Mouse (Mus musculus) embryonic facial prominence, embryonic 13.5 days (tissue): ENCODE data around the gene Sppl3. TPM values are rescaled to one million over a fixed set of nuclear protein-coding genes. Genes with fewer than 3 reads are reported as not detected.

ENCODE experiments used
- ATAC-seq: fragments of 200-750 bp; cut with Nextera tagmentation; 2 replicates; pipeline ENCODE4 v1.8.0; 2017; ENCODE audit warnings: low read depth; ENCODE audit not compliant: insufficient number of reproducible peaks, insufficient read depth, low FRiP score, low TSS enrichment
- H3K27ac ChIP-seq: fragments of 300-500 bp; sonication (generic); 2 replicates; pipeline ENCODE4 v1.5.1; 2015; ENCODE audit warnings: moderate library complexity, mild to moderate bottlenecking, inconsistent platforms
- H3K27me3 ChIP-seq: fragments of 300-500 bp; sonication (generic); 2 replicates; pipeline ENCODE4 v1.6.1; 2015; ENCODE audit warnings: mild to moderate bottlenecking, inconsistent platforms
- H3K36me3 ChIP-seq: fragments of 300-500 bp; sonication (generic); 2 replicates; pipeline ENCODE4 v1.6.1; 2015; ENCODE audit warnings: mild to moderate bottlenecking, inconsistent platforms
- H3K4me1 ChIP-seq: fragments of 300-500 bp; sonication (generic); 2 replicates; pipeline ENCODE4 v1.6.1; 2015; ENCODE audit warnings: inconsistent platforms
- H3K4me2 ChIP-seq: fragments of 300-500 bp; sonication (generic); 2 replicates; pipeline ENCODE4 v1.6.1; 2015; ENCODE audit warnings: moderate library complexity, mild to moderate bottlenecking, inconsistent platforms
- H3K4me3 ChIP-seq: fragments of 300-500 bp; sonication (generic); 2 replicates; pipeline ENCODE4 v1.5.1; 2015; ENCODE audit warnings: mild to moderate bottlenecking, inconsistent platforms
- H3K9ac ChIP-seq: fragments of 300-500 bp; sonication (generic); 2 replicates; pipeline ENCODE4 v1.6.1; 2015; ENCODE audit warnings: mild to moderate bottlenecking, inconsistent platforms
- H3K9me3 ChIP-seq: fragments of 300-500 bp; sonication (generic); 2 replicates; pipeline ENCODE4 v1.6.1; 2016; ENCODE audit warnings: inconsistent platforms
- WGBS: fragments of 180-500 bp; shearing (Covaris S2); methylation state at CpG from one replicate; pipeline ENCODE4 v1.1.7; 2015; ENCODE audit warnings: mixed read lengths; 5-methylcytosine and 5-hydroxymethylcytosine counted together
- polyA plus RNA-seq: library from polyadenylated mRNA; unstranded; fragments of >200 nt; fragmentation: Nextera tagmentation; extraction: Ambion mirVana; gene quantifications from 2 replicates; pipeline ENCODE4 v1.2.1, GENCODE M21; 2015

The Sppl3 gene
- polyA plus RNA-seq, 1 experiment from 2014 or later: 18.2 TPM

DNA sequence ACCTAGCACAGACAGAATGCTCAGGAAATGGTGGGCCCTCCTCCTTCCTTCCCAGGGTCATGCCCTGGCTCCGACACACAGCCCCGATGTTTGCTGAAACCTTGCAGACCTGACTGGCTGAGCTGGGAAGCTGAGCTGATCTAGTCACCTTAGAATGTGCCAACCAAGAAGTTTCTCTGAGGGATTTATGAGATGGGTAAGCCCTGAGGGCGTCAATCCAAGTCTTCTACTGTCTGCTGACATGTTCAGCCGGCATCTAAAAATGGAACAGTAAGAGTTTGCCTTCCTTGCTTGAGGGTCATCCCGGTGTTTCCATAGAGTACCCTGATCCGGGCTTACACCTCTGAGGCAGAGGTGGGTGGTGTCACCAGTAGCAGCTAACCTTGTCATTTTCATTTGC, 8.2 kb upstream of the Sppl3 start:
- Histone ChIP-seq H3K4me3 (no peak overlapping the region), H3K4me1 (peaks cover 14% of the 10 kb centered on the region), H3K36me3 (no peaks in the 10 kb centered on the region), H3K4me2 (no peak overlapping the region), H3K27ac (no peak overlapping the region), H3K9ac (no peak overlapping the region), H3K27me3 (no peaks in the 10 kb centered on the region), H3K9me3 (no peaks in the 10 kb centered on the region)
- no peak for ATAC-seq
- 68% methylated on average over 6 of the region's 6 CpGs for whole genome bisulfite sequencing

- peaks cover 17% of the 10 kb centered on the region for H3K4me1 ChIP-seq
- no peak overlapping the region for H3K27ac ChIP-seq
- no peaks in the 10 kb centered on the region for H3K36me3 ChIP-seq
- H3K9me3 ChIP-seq: no peaks in the 10 kb centered on the region
- no peak for ATAC-seq
- 78% methylated on average over 13 of the region's 13 CpGs for WGBS
- H3K9ac ChIP-seq: no peak overlapping the region
- no peak overlapping the region for H3K4me2 ChIP-seq
- no peak overlapping the region for H3K4me3 ChIP-seq
- no peaks in the 10 kb centered on the region for H3K27me3 ChIP-seq
Measured at GRCm38 (mm10) chr5:115003224-115003873, 7.6 kb upstream of the Sppl3 start.

GRCm38 (mm10) chr5:115007768-115008167, 3.2 kb upstream of the Sppl3 start:
- Histone ChIP-seq H3K27ac (peak overlapping the region; percentile 60; the same call in 1 of the 2 replicates), H3K4me3 (no peak overlapping the region), H3K36me3 (no peaks in the 10 kb centered on the region), H3K9me3 (no peaks in the 10 kb centered on the region), H3K9ac (0 out of 2 replicates have a peak overlapping the region, but pooled peaks have one; percentile 6), H3K4me2 (no peak overlapping the region), H3K4me1 (peaks cover 23% of the 10 kb centered on the region), H3K27me3 (no peaks in the 10 kb centered on the region)
- WGBS: 73% methylated on average over 5 of the region's 5 CpGs
- no peak for ATAC-seq

- no peak overlapping the region for H3K4me3 ChIP-seq
- no peak overlapping the region for H3K9ac ChIP-seq
- no peak overlapping the region for H3K4me2 ChIP-seq
- H3K9me3 ChIP-seq: no peaks in the 10 kb centered on the region
- H3K4me1 ChIP-seq: peaks cover 29% of the 10 kb centered on the region
- H3K36me3 ChIP-seq: no peaks in the 10 kb centered on the region
- H3K27me3 ChIP-seq: no peaks in the 10 kb centered on the region
- peak overlapping the region; percentile 60; the same call in 1 of the 2 replicates for H3K27ac ChIP-seq
- ATAC-seq: no peak
- WGBS: 81% methylated on average over 7 of the region's 7 CpGs
Measured at GRCm38 (mm10) chr5:115008307-115008706, 2.6 kb upstream of the Sppl3 start.

- Histone ChIP-seq H3K4me1 (peaks cover 34% of the 10 kb centered on the region), H3K4me3 (no peak overlapping the region), H3K9ac (no peak overlapping the region), H3K4me2 (no peak overlapping the region), H3K36me3 (no peaks in the 10 kb centered on the region), H3K9me3 (no peaks in the 10 kb centered on the region), H3K27me3 (no peaks in the 10 kb centered on the region), H3K27ac (no peak overlapping the region)
- 91% methylated on average over 6 of the region's 6 CpGs for WGBS
- ATAC-seq: no peak
Measured at GRCm38 (mm10) chr5:115009143-115009542, 1.8 kb upstream of the Sppl3 start.

DNA sequence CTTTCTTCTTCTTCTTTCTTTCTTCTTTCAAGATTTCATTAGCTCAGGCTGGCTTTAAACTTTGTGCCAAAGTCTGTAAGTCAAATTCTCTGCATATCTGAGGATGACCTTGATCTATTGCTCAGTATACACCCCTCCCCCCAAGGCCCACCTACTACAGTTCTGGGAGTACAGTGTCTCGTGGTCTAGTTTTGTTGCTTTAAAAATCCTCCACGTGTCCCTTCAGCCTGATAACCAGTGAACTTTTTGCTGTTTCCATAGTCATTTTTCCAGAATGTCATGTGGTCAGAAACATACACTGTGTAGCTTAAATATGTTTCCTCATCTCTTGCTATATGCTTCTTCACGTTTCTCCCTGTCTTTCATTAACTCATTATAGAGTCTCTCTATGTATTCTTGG, 976 bp upstream of the Sppl3 start:
- peak overlapping the region; percentile 79 for H3K4me2 ChIP-seq
- H3K9me3 ChIP-seq: no peaks in the 10 kb centered on the region
- no peak overlapping the region for H3K27ac ChIP-seq
- 47% methylated on average over 3 of the region's 3 CpGs for WGBS
- H3K36me3 ChIP-seq: no peaks in the 10 kb centered on the region
- H3K9ac ChIP-seq: peak overlapping the region; percentile 99; the same call in 1 of the 2 replicates
- H3K27me3 ChIP-seq: no peaks in the 10 kb centered on the region
- H3K4me3 ChIP-seq: peak overlapping the region; percentile 99
- ATAC-seq: no peak
- peaks cover 39% of the 10 kb centered on the region for H3K4me1 ChIP-seq

- H3K27me3 ChIP-seq: no peaks in the 10 kb centered on the region
- no peaks in the 10 kb centered on the region for H3K9me3 ChIP-seq
- peak overlapping the region; percentile 90 for H3K4me2 ChIP-seq
- WGBS: under 1% methylated on average over 31 of the region's 57 CpGs
- H3K36me3 ChIP-seq: no peaks in the 10 kb centered on the region
- ATAC-seq: no peak; the same call in 1 of the 2 replicates
- peak overlapping the region; percentile 89 for H3K27ac ChIP-seq
- H3K4me3 ChIP-seq: peak overlapping the region; percentile 99
- peaks cover 45% of the 10 kb centered on the region for H3K4me1 ChIP-seq
- peak overlapping the region; percentile 99 for H3K9ac ChIP-seq
Measured at GRCm38 (mm10) chr5:115011217-115011518, 231 bp downstream of the Sppl3 start.

DNA sequence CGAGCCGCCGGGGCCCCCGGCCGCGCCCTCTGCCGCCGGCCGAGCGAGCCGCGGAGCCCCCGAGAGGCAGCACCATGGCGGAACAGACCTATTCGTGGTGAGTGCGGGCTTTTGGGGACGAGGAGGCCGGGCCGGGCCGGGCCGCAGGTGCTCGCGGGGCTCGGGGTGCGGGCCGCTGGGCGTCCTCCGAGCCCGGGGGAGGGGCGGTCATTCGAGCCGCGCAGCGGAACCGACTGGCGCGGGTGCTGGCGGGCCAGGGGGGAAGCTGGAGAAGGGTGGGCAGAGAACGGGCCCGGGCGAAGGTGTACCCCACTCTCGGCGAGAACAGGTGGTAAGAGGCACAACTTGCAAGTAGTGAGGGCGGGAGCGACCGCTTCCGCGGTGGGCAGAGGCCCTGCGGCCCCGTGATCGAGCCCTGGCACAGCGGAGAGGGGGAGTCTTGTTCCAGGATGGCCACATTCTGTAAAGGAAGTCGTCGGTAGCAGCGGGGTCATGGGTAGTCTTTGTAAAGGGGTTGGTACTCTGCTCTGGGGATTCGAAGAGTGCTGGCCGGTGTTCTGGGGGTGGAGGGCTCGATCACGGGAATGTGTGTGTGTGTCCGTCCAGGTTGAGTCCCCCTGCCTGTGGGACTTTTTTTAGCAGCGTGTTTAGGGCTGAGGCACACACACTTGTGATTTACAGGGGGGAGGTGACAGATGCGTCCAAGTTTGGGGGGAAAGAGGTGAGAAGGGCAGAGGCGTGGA, 753 bp downstream of the Sppl3 start:
- Histone ChIP-seq H3K4me2 (peak overlapping the region; percentile 90), H3K4me1 (peaks cover 44% of the 10 kb centered on the region), H3K9ac (peak overlapping the region; percentile 99), H3K4me3 (peak overlapping the region; percentile 99), H3K9me3 (no peaks in the 10 kb centered on the region), H3K36me3 (no peaks in the 10 kb centered on the region; the same call in 1 of the 2 replicates), H3K27me3 (no peaks in the 10 kb centered on the region), H3K27ac (peak overlapping the region; percentile 89)
- peak; percentile 53 for ATAC-seq
- WGBS: under 1% methylated on average over 61 of the region's 63 CpGs

- H3K27me3 ChIP-seq: no peaks in the 10 kb centered on the region
- no peak for ATAC-seq
- peak overlapping the region; percentile 99; the same call in 1 of the 2 replicates for H3K4me3 ChIP-seq
- 74% methylated on average over 3 of the region's 3 CpGs for WGBS
- H3K4me2 ChIP-seq: peak overlapping the region; percentile 90
- no peak overlapping the region for H3K9ac ChIP-seq
- H3K4me1 ChIP-seq: peaks cover 35% of the 10 kb centered on the region
- H3K27ac ChIP-seq: no peak overlapping the region
- no peaks in the 10 kb centered on the region; the same call in 1 of the 2 replicates for H3K36me3 ChIP-seq
- no peaks in the 10 kb centered on the region for H3K9me3 ChIP-seq
Measured at GRCm38 (mm10) chr5:115013436-115013835, 2.5 kb downstream of the Sppl3 start.

GRCm38 (mm10) chr5:115014570-115014969, 3.6 kb downstream of the Sppl3 start:
- Histone ChIP-seq H3K9me3 (no peaks in the 10 kb centered on the region), H3K9ac (no peak overlapping the region), H3K4me1 (peaks cover 35% of the 10 kb centered on the region), H3K36me3 (no peaks in the 10 kb centered on the region; the same call in 1 of the 2 replicates), H3K27ac (no peak overlapping the region), H3K4me2 (no peak overlapping the region), H3K4me3 (no peak overlapping the region), H3K27me3 (no peaks in the 10 kb centered on the region)
- WGBS: 70% methylated on average over 1 of the region's 1 CpGs
- no peak for ATAC-seq

DNA sequence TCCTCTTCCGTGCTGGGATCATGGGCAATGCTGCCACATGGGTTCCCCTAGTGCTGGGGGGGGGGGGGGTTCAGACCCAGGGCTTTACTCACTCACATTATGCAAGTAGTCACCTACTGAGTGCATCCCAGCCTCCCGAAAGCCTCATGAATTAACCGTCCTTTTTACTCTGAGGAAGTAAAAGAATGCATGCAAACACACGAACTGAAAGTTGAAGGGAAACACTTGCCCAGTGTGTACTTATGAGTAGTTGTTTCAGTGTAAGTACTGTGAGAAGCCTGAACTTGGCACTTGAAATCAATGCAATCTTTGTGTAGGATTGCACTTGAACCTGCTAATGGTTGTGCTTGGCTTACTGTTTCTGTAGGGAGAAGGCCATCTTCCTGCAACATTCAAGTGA, 4.2 kb downstream of the Sppl3 start:
- no peak for ATAC-seq
- Histone ChIP-seq H3K4me1 (peaks cover 34% of the 10 kb centered on the region), H3K27ac (no peak overlapping the region), H3K4me2 (no peak overlapping the region), H3K36me3 (no peaks in the 10 kb centered on the region; the same call in 1 of the 2 replicates), H3K9me3 (no peaks in the 10 kb centered on the region), H3K27me3 (no peaks in the 10 kb centered on the region), H3K4me3 (no peak overlapping the region), H3K9ac (no peak overlapping the region)
- WGBS: 58% methylated on average over 4 of the region's 4 CpGs

DNA sequence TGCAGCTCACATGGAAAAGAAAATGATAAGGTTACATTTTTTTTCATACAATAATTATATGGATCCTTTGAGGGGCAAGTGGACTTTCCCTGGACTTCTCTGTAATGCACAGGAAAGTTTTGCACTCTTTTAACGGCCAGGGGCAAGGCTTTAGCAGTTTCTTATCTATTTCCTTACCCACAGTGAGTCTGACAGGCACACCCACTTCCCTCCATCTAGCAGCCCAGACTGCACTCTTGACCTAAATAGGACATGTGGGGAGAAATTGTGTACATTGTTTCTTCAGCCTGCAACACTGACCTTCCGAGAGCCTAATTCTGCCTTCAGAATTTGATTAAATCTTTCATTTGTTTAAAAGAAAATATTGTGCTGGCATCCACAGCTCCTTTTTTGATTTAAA, 7.3 kb downstream of the Sppl3 start:
- no peak for ATAC-seq
- no peaks in the 10 kb centered on the region for H3K27me3 ChIP-seq
- 70% methylated on average over 2 of the region's 2 CpGs for WGBS
- no peak overlapping the region for H3K4me2 ChIP-seq
- H3K4me1 ChIP-seq: peaks cover 17% of the 10 kb centered on the region
- H3K36me3 ChIP-seq: peaks cover 5% of the 10 kb centered on the region
- no peak overlapping the region for H3K4me3 ChIP-seq
- no peaks in the 10 kb centered on the region for H3K9me3 ChIP-seq
- no peak overlapping the region for H3K27ac ChIP-seq
- no peak overlapping the region for H3K9ac ChIP-seq
